ENCODE assay signal across 20 mouse cellular contexts in the genomic region with DNA sequence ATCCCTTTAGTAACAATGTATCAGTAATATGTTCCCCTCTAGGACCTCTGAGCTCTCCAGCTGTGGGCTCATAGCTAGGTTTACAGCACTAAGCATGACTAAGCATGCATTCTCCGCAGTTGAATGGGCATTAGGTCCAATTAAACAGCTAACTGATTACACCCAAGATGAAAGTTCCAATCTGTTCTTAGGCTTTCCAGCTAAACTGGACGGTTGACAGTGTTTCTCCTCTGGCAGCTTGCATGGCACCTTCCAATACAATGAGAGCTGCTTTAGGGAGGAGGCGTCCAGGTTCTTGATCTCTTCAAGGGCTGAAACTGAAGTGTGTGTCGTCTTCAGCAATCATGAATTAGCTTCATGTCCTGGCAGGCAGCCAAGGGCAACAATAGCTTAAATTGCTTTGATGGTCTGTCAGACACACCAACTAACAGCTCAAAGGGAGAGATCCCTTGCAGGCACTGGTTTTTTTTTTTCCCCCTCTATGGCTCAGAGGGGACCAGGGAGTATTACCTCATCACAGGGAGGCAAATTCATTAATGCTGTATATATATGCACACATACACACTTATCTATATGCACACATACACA. TPM values are rescaled to one million over a fixed set of nuclear protein-coding genes. Genes with fewer than 3 reads are reported as not detected.
DNase-seq lines count a peak whose midpoint lies in the region; ATAC-seq and TF ChIP-seq lines count a peak whose summit lies in the region.
"Had no signal": no experiment of that assay in that cellular context is flagged by ENCODE, and none has a peak within 500 bp of the region (broad histone marks: within the 10 kb centered on the region; RNA-seq: fewer than 3 reads in every experiment).

No protein-coding gene starts in this region.

- H3K79me2 ChIP-seq in MEL (ENCODE audit: control insufficient read depth, insufficient read depth, low read length, poor library complexity) = no peaks in the 10 kb centered on the region

- 0 out of 2 replicates have a peak, but pooled peaks have one; percentile 38 for ATAC-seq in intestine, embryonic 15.5 days
- ATAC-seq in frontal cortex, adult (ENCODE audit: low TSS enrichment) = no peak

- H3K9me3 ChIP-seq in MEL (replicated peaks; ENCODE audit: insufficient read depth, low read length) = no peaks in the 10 kb centered on the region
- no peaks in the 10 kb centered on the region for H3K9me3 ChIP-seq in intestine, embryonic 15.5 days
- H3K9me3 ChIP-seq: hindbrain, embryonic 15.5 days had no signal

- TF ChIP-seq CTCF in kidney, adult 2 months (conservative IDR thresholded peaks at IDR 0.05; ENCODE audit: insufficient read depth, insufficient read length, low read depth, low read length) = no peak
- no peak; a peak in 1 of 6 replicates for TF ChIP-seq CTCF in MEL (IDR thresholded peaks at IDR 0.05 in 2 of 3, conservative IDR thresholded peaks at IDR 0.05 in 1 of 3; ENCODE audit: control insufficient read depth in 1 of 3, insufficient read depth in 1 of 3, low read depth in 2 of 3, low read length in 3 of 3, poor library complexity in 1 of 3, severe bottlenecking in 1 of 3)

- H3K4me2 ChIP-seq in intestine, embryonic 15.5 days (replicated peaks) = no peak overlapping the region
- H3K4me2 ChIP-seq: hindbrain, embryonic 15.5 days had no signal

- no peak for TF ChIP-seq RAD21 in MEL (IDR thresholded peaks at IDR 0.05; ENCODE audit: low read depth, low read length)

- 13% methylated on average over 4 of the region's 4 CpGs for WGBS in kidney, adult 2 months
- 26% methylated on average over 4 of the region's 4 CpGs for WGBS in intestine, embryonic 15.5 days

- TF ChIP-seq POLR2A in kidney, adult 2 months (IDR thresholded peaks at IDR 0.05; ENCODE audit: low read depth, low read length) = no peak
- no peak for TF ChIP-seq POLR2A in MEL (IDR thresholded peaks at IDR 0.05; ENCODE audit: control insufficient read depth in 1 of 2, insufficient read depth in 1 of 2, low read depth in 1 of 2, low read length in 2 of 2, poor library complexity in 1 of 2)

- no peak for TF ChIP-seq EP300 in MEL (IDR thresholded peaks at IDR 0.05; ENCODE audit: low read depth in 1 of 2, low read length in 2 of 2)

- no peak overlapping the region for H3K27ac ChIP-seq in kidney, adult 2 months (ENCODE audit: insufficient read depth, low read depth, low read length)
- H3K27ac ChIP-seq in MEL (ENCODE audit: control insufficient read depth, low read depth, low read length) = no peak overlapping the region
- no peak overlapping the region for H3K27ac ChIP-seq in intestine, embryonic 15.5 days
- H3K27ac ChIP-seq: hindbrain, embryonic 15.5 days; layer of hippocampus, adult 2 months had no signal

- no peak overlapping the region for H3K9ac ChIP-seq in MEL (ENCODE audit: control insufficient read depth, low read depth, low read length, poor library complexity, severe bottlenecking)
- no peak overlapping the region for H3K9ac ChIP-seq in intestine, embryonic 15.5 days
- H3K9ac ChIP-seq: hindbrain, embryonic 15.5 days had no signal

- DNase-seq in embryo, embryonic 10.5 days (ENCODE audit: low spot score) = peak; percentile 7
- no peak for DNase-seq in embryo, embryonic 10 days (ENCODE audit: low spot score)
- DNase-seq in kidney, postnatal 10 days = peak; percentile 23
- no peak for DNase-seq in kidney, adult 2 months
- DNase-seq in MEL (ENCODE audit: low read depth, low spot score) = peak; percentile 13
- no peak for DNase-seq in adipocyte (ENCODE audit: low spot score)
- DNase-seq: adrenal gland, adult 2 months; cerebellum, adult 11-12 months; gastrocnemius, postnatal 14 days; heart, postnatal 14 days; lung, adult 2 months; thymus, postnatal 36 days had no signal

- H3K36me3 ChIP-seq in kidney, adult 2 months (ENCODE audit: control insufficient read depth, insufficient read depth, low read length) = no peaks in the 10 kb centered on the region
- H3K36me3 ChIP-seq in MEL (ENCODE audit: control insufficient read depth in 1 of 2, insufficient read depth in 2 of 2, low read length in 2 of 2) = no peaks in the 10 kb centered on the region
- no peaks in the 10 kb centered on the region for H3K36me3 ChIP-seq in intestine, embryonic 15.5 days
- H3K36me3 ChIP-seq: hindbrain, embryonic 15.5 days had no signal

- H3K27me3 ChIP-seq in kidney, adult 2 months (replicated peaks; ENCODE audit: control insufficient read depth, insufficient read depth, low read length) = no peaks in the 10 kb centered on the region
- no peaks in the 10 kb centered on the region; a peak in 2 of 4 replicates for H3K27me3 ChIP-seq in MEL (ENCODE audit: control insufficient read depth in 1 of 2, insufficient read depth in 2 of 2, low read length in 2 of 2)
- no peaks in the 10 kb centered on the region for H3K27me3 ChIP-seq in intestine, embryonic 15.5 days (replicated peaks)
- H3K27me3 ChIP-seq: CH12.LX; hindbrain, embryonic 15.5 days had no signal

- H3K4me3 ChIP-seq in kidney, adult 2 months (ENCODE audit: insufficient read depth, low read depth, low read length) = no peak overlapping the region
- H3K4me3 ChIP-seq in MEL (ENCODE audit: control insufficient read depth in 1 of 2, insufficient read depth in 1 of 2, low read depth in 2 of 2, low read length in 2 of 2) = no peak overlapping the region
- H3K4me3 ChIP-seq in intestine, embryonic 15.5 days (replicated peaks) = no peak overlapping the region
- H3K4me3 ChIP-seq: hindbrain, embryonic 15.5 days; layer of hippocampus, adult 2 months had no signal

- no peaks in the 10 kb centered on the region for H3K4me1 ChIP-seq in kidney, adult 2 months (ENCODE audit: control insufficient read depth, insufficient read depth, low read length)
- 0 out of 4 replicates have a peak, but pooled peaks cover 0 to 2% of the 10 kb centered on the region in 2 experiments for H3K4me1 ChIP-seq in MEL (ENCODE audit: control insufficient read depth in 1 of 2, insufficient read depth in 2 of 2, low read length in 2 of 2)
- H3K4me1 ChIP-seq in intestine, embryonic 15.5 days (replicated peaks) = no peaks in the 10 kb centered on the region
- H3K4me1 ChIP-seq: hindbrain, embryonic 15.5 days had no signal

TF ChIP-seq in MEL, 35 proteins besides CTCF, POLR2A, EP300 and RAD21:
- no peak for TF ChIP-seq ZC3H11A (IDR thresholded peaks at IDR 0.05; ENCODE audit: low read depth, low read length)
- TF ChIP-seq NRF1 (IDR thresholded peaks at IDR 0.05; ENCODE audit: insufficient read depth, low read depth, low read length, poor library complexity, severe bottlenecking) = no peak
- TF ChIP-seq HCFC1 (IDR thresholded peaks at IDR 0.05; ENCODE audit: low read depth, low read length) = no peak
- no peak for TF ChIP-seq SIN3A (IDR thresholded peaks at IDR 0.05; ENCODE audit: low read length)
- no peak for TF ChIP-seq TCF12 (IDR thresholded peaks at IDR 0.05; ENCODE audit: low read depth, low read length)
- no peak for TF ChIP-seq MAFK (IDR thresholded peaks at IDR 0.05; ENCODE audit: borderline replicate concordance, low read depth, low read length)
- TF ChIP-seq SMC3 (IDR thresholded peaks at IDR 0.05; ENCODE audit: low read depth, low read length) = no peak
- no peak for TF ChIP-seq ZKSCAN1 (IDR thresholded peaks at IDR 0.05; ENCODE audit: low read depth, low read length)
- TF ChIP-seq ZNF384 (IDR thresholded peaks at IDR 0.05; ENCODE audit: low read depth, low read length) = no peak
- no peak for TF ChIP-seq GABPA (IDR thresholded peaks at IDR 0.05; ENCODE audit: low read depth, low read length)
- TF ChIP-seq MEF2A (IDR thresholded peaks at IDR 0.05; ENCODE audit: extremely low read depth, insufficient replicate concordance, low read depth, low read length, poor library complexity, severe bottlenecking) = no peak
TF ChIP-seq in MEL: peak in this region for 0.

RNA-seq across cellular contexts. Expression of a gene that starts 9.5 kb away (rescaled TPM):
- 0.07 and 0.08 TPM in 2 replicates for polyA plus RNA-seq in kidney, adult 2 months (2012; rRNA removed)
- not detected in 2 replicates for total RNA-seq in MEL (2012; rRNA removed)
- polyA plus RNA-seq in MEL (2012; ENCODE audit: insufficient read depth in 1 of 2, insufficient read length in 2 of 2, low read depth in 1 of 2, low replicate concordance in 2 of 2, missing spikeins in 1 of 2) = under 1 TPM in 1 of 2 experiments, not detected in 1; 0.03 TPM
- 0.36 and 0.52 TPM in 2 replicates for polyA plus RNA-seq in intestine, embryonic 15.5 days (2015; fragmentation: Nextera tagmentation; extraction: Ambion mirVana)
- total RNA-seq: adrenal gland, adult 2 months; CH12.LX; gastrocnemius, postnatal 14 days; heart, adult 8-10 months; heart, postnatal 14 days; layer of hippocampus, adult 2 months; left cerebral cortex, postnatal 10 days; liver, adult 2 months had no signal
- polyA plus RNA-seq: adrenal gland, adult 2 months; hindbrain, embryonic 15.5 days; liver, adult 2 months; lung, adult 2 months had no signal

RNA-seq across cellular contexts. Expression of a gene that starts 27.0 kb away (rescaled TPM):
- polyA plus RNA-seq in kidney, adult 2 months (2012; rRNA removed) = not detected in 2 replicates
- not detected in 2 replicates for total RNA-seq in MEL (2012; rRNA removed)
- not detected for polyA plus RNA-seq in MEL (2012; ENCODE audit: insufficient read depth in 1 of 2, insufficient read length in 2 of 2, low read depth in 1 of 2, low replicate concordance in 2 of 2, missing spikeins in 1 of 2)
- 0.23 TPM in 1 of 2 replicates, not detected in the other for polyA plus RNA-seq in intestine, embryonic 15.5 days (2015; fragmentation: Nextera tagmentation; extraction: Ambion mirVana)
- total RNA-seq: adrenal gland, adult 2 months; CH12.LX; gastrocnemius, postnatal 14 days; heart, adult 8-10 months; heart, postnatal 14 days; layer of hippocampus, adult 2 months; liver, adult 2 months had no signal
- polyA plus RNA-seq: adrenal gland, adult 2 months; liver, adult 2 months; lung, adult 2 months had no signal

Comparison
In these comparisons a context has a peak if more than half of its experiments do, and no peak if none do; other contexts are left out.
1. DNase-seq: peak in embryo, embryonic 10.5 days (single experiment), kidney, postnatal 10 days (single experiment) and MEL (single experiment); none in embryo, embryonic 10 days (single experiment), kidney, adult 2 months (single experiment) and adipocyte (single experiment).